Mouse (Mus musculus) heart, adult 2 months (tissue): Measurements from ENCODE around the gene Srgap1.

Source experiments
- CTCF ChIP-seq: fragments of 200-600 bp; IDR thresholded peaks from 2 replicates; pipeline ENCODE4 v1.8.1; 2022; ENCODE audit warnings: antibody characterized with exemption, mild to moderate bottlenecking, moderate library complexity
- EP300 ChIP-seq: fragments of 200-500 bp; IDR thresholded peaks from 2 replicates; pipeline ENCODE4 v1.6.1; 2011; ENCODE audit warnings: low read depth, low read length, control low read depth; ENCODE audit not compliant: insufficient read depth
- POLR2A ChIP-seq: fragments of 200-500 bp; IDR thresholded peaks from 2 replicates; pipeline ENCODE4 v1.6.1; 2011; ENCODE audit warnings: mild to moderate bottlenecking, low read depth, low read length, control low read depth; ENCODE audit not compliant: insufficient read depth

DNA sequence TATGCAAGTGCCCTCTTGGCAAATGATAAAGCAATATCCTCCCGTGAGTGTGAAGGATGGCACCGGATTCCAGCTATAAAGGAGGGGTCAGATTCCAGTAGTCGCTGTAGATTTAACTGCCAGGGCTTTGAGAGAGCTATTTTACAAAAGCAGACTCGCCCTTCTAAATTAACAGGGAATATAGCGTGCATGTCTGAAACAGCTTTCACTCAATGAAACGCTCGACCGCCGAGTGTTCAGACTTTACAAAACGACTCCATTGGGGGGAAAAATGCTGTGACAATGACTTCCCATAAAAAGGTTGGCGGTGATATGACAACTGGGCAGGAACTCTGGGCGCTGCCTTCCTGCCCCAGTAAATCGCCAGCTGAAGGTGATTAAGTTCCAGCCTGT is 608 bp downstream of the Srgap1 start:
- TF ChIP-seq EP300 (no peak), CTCF (no peak), POLR2A (no peak)
